In the genomic region with DNA sequence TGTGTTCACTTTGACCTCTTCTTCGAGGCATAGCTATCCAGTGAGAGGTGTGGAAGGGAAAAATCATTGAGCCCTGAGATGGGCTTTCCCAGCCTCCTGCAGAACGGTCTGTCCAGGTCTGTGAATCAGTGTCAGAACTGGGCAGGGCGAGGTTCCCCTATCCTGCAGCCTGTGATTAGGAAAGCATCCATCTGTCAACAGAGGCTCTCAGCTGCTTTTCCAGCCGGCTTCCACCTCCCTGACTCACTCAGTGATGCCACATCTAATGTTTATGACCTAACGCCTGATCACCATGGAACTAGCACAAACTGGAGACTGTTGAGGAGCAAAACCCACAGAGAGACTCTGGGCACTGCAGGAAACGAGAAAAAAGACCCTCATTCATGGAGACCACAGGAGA, we compare ENCODE assay signal across 11 mouse cellular contexts.
DNase-seq lines count a peak whose midpoint lies in the region; ATAC-seq and TF ChIP-seq lines count a peak whose summit lies in the region.
"Had no signal": no experiment of that assay in that cellular context is flagged by ENCODE, and none has a peak within 500 bp of the region (broad histone marks: within the 10 kb centered on the region; RNA-seq: fewer than 3 reads in every experiment).

No protein-coding gene starts in this region.

- TF ChIP-seq CTCF in heart, postnatal 0 days (IDR thresholded peaks at IDR 0.05; ENCODE audit: low read depth) = no peak
- TF ChIP-seq CTCF in hindbrain, postnatal 0 days (IDR thresholded peaks at IDR 0.05; ENCODE audit: low read depth) = no peak

- no peak overlapping the region for H3K4me3 ChIP-seq in brown adipose tissue, adult 24 weeks (ENCODE audit: insufficient read depth, low read depth, low read length)
- H3K4me3 ChIP-seq in heart, postnatal 0 days (ENCODE audit: low read depth, low read length) = no peak overlapping the region
- H3K4me3 ChIP-seq in hindbrain, postnatal 0 days (ENCODE audit: low read length) = no peak overlapping the region

- DNase-seq in gastrocnemius, adult 8-10 months (ENCODE audit: low spot score in 2 of 2) = peak; percentile 3 to 9
- no peak for DNase-seq in gastrocnemius, postnatal 14 days
- DNase-seq in heart, postnatal 0 days (ENCODE audit: low spot score) = peak; percentile 30
- peak; percentile 29 for DNase-seq in lung, postnatal 14 days
- DNase-seq in hindbrain, postnatal 0 days (ENCODE audit: low spot score) = no peak
- no peak for DNase-seq in layer of hippocampus, adult 8-10 months (ENCODE audit: low spot score in 2 of 2)
- DNase-seq in ovary, postnatal 10 days (ENCODE audit: low spot score) = no peak
- DNase-seq: layer of hippocampus, postnatal 36 days had no signal

- no peak overlapping the region for H3K9ac ChIP-seq in heart, postnatal 0 days (replicated peaks; ENCODE audit: low read depth, low read length)
- no peak overlapping the region for H3K9ac ChIP-seq in hindbrain, postnatal 0 days (replicated peaks; ENCODE audit: low read length)

- ATAC-seq in heart, postnatal 0 days (ENCODE audit: insufficient read depth, low read depth) = 0 out of 2 replicates have a peak, but pooled peaks have one; percentile 27
- ATAC-seq in hindbrain, postnatal 0 days = no peak
- ATAC-seq: CD4-positive, CD25-positive, alpha-beta regulatory T cell, adult 4 months had no signal

- H3K36me3 ChIP-seq in heart, postnatal 0 days (replicated peaks; ENCODE audit: control insufficient read depth, insufficient read depth, low read length) = no peaks in the 10 kb centered on the region
- H3K36me3 ChIP-seq in hindbrain, postnatal 0 days (ENCODE audit: insufficient read depth, low read length) = no peaks in the 10 kb centered on the region

- no peak for TF ChIP-seq EP300 in heart, postnatal 0 days (IDR thresholded peaks at IDR 0.05; ENCODE audit: low read depth)

- 28% methylated on average over 6 of the region's 6 CpGs for WGBS in heart, postnatal 0 days
- 72% methylated on average over 6 of the region's 6 CpGs for WGBS in hindbrain, postnatal 0 days

- H3K4me2 ChIP-seq in heart, postnatal 0 days (ENCODE audit: low read depth, low read length) = no peak overlapping the region
- H3K4me2 ChIP-seq in hindbrain, postnatal 0 days (ENCODE audit: low read depth, low read length) = no peak overlapping the region

- H3K9me3 ChIP-seq in heart, postnatal 0 days (replicated peaks; ENCODE audit: control insufficient read depth, low read length) = 0 out of 2 replicates have a peak, but pooled peaks cover 6% of the 10 kb centered on the region
- no peaks in the 10 kb centered on the region for H3K9me3 ChIP-seq in hindbrain, postnatal 0 days (ENCODE audit: low read length)

- H3K4me1 ChIP-seq in brown adipose tissue, adult 24 weeks (ENCODE audit: control insufficient read depth, insufficient read depth, insufficient read length, low read length) = peaks cover 7% of the 10 kb centered on the region; the same call in 1 of the 2 replicates
- H3K4me1 ChIP-seq in heart, postnatal 0 days (ENCODE audit: control insufficient read depth, insufficient read depth) = peaks cover 28% of the 10 kb centered on the region
- H3K4me1 ChIP-seq in hindbrain, postnatal 0 days (ENCODE audit: insufficient read depth, low read length) = no peaks in the 10 kb centered on the region

- intact Hi-C loops in gastrocnemius, postnatal 14 days (cut with DNase I; ENCODE audit: low total_unique reads) = no loop called here

- 0 out of 2 replicates have a peak overlapping the region, but pooled peaks have one; percentile 4 for H3K27ac ChIP-seq in brown adipose tissue, adult 24 weeks (replicated peaks; ENCODE audit: low read depth, low read length)
- H3K27ac ChIP-seq in heart, postnatal 0 days (ENCODE audit: low read depth) = peak overlapping the region; percentile 80
- no peak overlapping the region for H3K27ac ChIP-seq in hindbrain, postnatal 0 days
- H3K27ac ChIP-seq: macrophage had no signal

- H3K27me3 ChIP-seq in heart, postnatal 0 days (ENCODE audit: control insufficient read depth, insufficient read depth, low read length) = no peaks in the 10 kb centered on the region
- H3K27me3 ChIP-seq in hindbrain, postnatal 0 days (ENCODE audit: insufficient read depth, low read length) = no peaks in the 10 kb centered on the region

Comparison
In these comparisons a context has a peak if more than half of its experiments do, and no peak if none do; other contexts are left out.
1. DNase-seq: peak in gastrocnemius, adult 8-10 months (2 of 2), heart, postnatal 0 days (single experiment) and lung, postnatal 14 days (single experiment); none in gastrocnemius, postnatal 14 days (single experiment), hindbrain, postnatal 0 days (single experiment), layer of hippocampus, adult 8-10 months (0 of 2) and ovary, postnatal 10 days (single experiment).